Mouse (Mus musculus): ENCODE results near the gene Rwdd2a. TPM values are rescaled to one million over a fixed set of nuclear protein-coding genes. Genes with fewer than 3 reads are reported as not detected.
"Not testable (repeated sequence)": the region's sequence is repeated elsewhere in the genome, so short reads cannot be mapped to it uniquely, and the experiment has no call there.

The Rwdd2a gene
- polyA plus RNA-seq, 1 experiment = 2.2 TPM

GRCm38 (mm10) chr9:86583740-86584139 is 11.9 kb downstream of the Rwdd2a start:
- Histone ChIP-seq H3K4me1 (ENCODE audit: control insufficient read depth, insufficient read depth, low read length) (no peaks in the 10 kb centered on the region), H3K4me3 (ENCODE audit: insufficient read depth, low read length) (no peak overlapping the region), H3K27ac (ENCODE audit: insufficient read depth, low read length) (no peak overlapping the region)
- TF ChIP-seq CTCF (IDR thresholded peaks at IDR 0.05; ENCODE audit: borderline replicate concordance, insufficient read depth, low read length) = peak; percentile 81
- no peak for TF ChIP-seq POLR2A (IDR thresholded peaks at IDR 0.05; ENCODE audit: low read depth, low read length)

GRCm38 (mm10) chr9:86587019-86587795 is 15.4 kb downstream of the Rwdd2a start:
- Histone ChIP-seq H3K4me1 (ENCODE audit: control insufficient read depth, insufficient read depth, low read length) (no peaks in the 10 kb centered on the region), H3K27ac (ENCODE audit: insufficient read depth, low read length) (no peak overlapping the region), H3K4me3 (ENCODE audit: insufficient read depth, low read length) (no peak overlapping the region)
- TF ChIP-seq POLR2A (IDR thresholded peaks at IDR 0.05; ENCODE audit: low read depth, low read length) (no peak), CTCF (IDR thresholded peaks at IDR 0.05; ENCODE audit: borderline replicate concordance, insufficient read depth, low read length) (no peak)

GRCm38 (mm10) chr9:86592676-86593668 is 21.2 kb downstream of the Rwdd2a start:
- H3K4me3 ChIP-seq (ENCODE audit: insufficient read depth, low read length) = no peak overlapping the region
- no peaks in the 10 kb centered on the region for H3K4me1 ChIP-seq (ENCODE audit: control insufficient read depth, insufficient read depth, low read length)
- no peak overlapping the region for H3K27ac ChIP-seq (ENCODE audit: insufficient read depth, low read length)
- TF ChIP-seq CTCF (IDR thresholded peaks at IDR 0.05; ENCODE audit: borderline replicate concordance, insufficient read depth, low read length) (no peak), POLR2A (IDR thresholded peaks at IDR 0.05; ENCODE audit: low read depth, low read length) (no peak)

- H3K27ac ChIP-seq (ENCODE audit: insufficient read depth, low read length); H3K4me1 ChIP-seq (ENCODE audit: control insufficient read depth, insufficient read depth, low read length): not testable (repeated sequence)
These were observed 22.6 kb downstream of the Rwdd2a start for GRCm38 (mm10) chr9:86594357-86594767.

GRCm38 (mm10) chr9:86596983-86597382 is 25.2 kb downstream of the Rwdd2a start:
- not testable (repeated sequence) for H3K4me1 ChIP-seq (ENCODE audit: control insufficient read depth, insufficient read depth, low read length); H3K4me3 ChIP-seq (ENCODE audit: insufficient read depth, low read length); H3K27ac ChIP-seq (ENCODE audit: insufficient read depth, low read length)

More at GRCm38 (mm10) chr9:86594357-86594767, 22.6 kb downstream of the Rwdd2a start:
- not testable (repeated sequence) for H3K4me3 ChIP-seq (ENCODE audit: insufficient read depth, low read length)

- Histone ChIP-seq H3K27ac (ENCODE audit: insufficient read depth, low read length) (no peak overlapping the region), H3K4me3 (ENCODE audit: insufficient read depth, low read length) (no peak overlapping the region), H3K4me1 (ENCODE audit: control insufficient read depth, insufficient read depth, low read length) (no peaks in the 10 kb centered on the region)
- TF ChIP-seq POLR2A (IDR thresholded peaks at IDR 0.05; ENCODE audit: low read depth, low read length) = no peak
- TF ChIP-seq CTCF (IDR thresholded peaks at IDR 0.05; ENCODE audit: borderline replicate concordance, insufficient read depth, low read length) = no peak
These were observed 28.0 kb downstream of the Rwdd2a start for GRCm38 (mm10) chr9:86599723-86600303.

GRCm38 (mm10) chr9:86605776-86606175 is 34.0 kb downstream of the Rwdd2a start:
- TF ChIP-seq POLR2A (IDR thresholded peaks at IDR 0.05; ENCODE audit: low read depth, low read length) (no peak), CTCF (IDR thresholded peaks at IDR 0.05; ENCODE audit: borderline replicate concordance, insufficient read depth, low read length) (no peak)
- no peak overlapping the region for H3K4me3 ChIP-seq (ENCODE audit: insufficient read depth, low read length)
- H3K27ac ChIP-seq (ENCODE audit: insufficient read depth, low read length) = peak overlapping the region; percentile 67
- no peaks in the 10 kb centered on the region for H3K4me1 ChIP-seq (ENCODE audit: control insufficient read depth, insufficient read depth, low read length)

GRCm38 (mm10) chr9:86612091-86612490 is 40.3 kb downstream of the Rwdd2a start:
- no peaks in the 10 kb centered on the region for H3K4me1 ChIP-seq (ENCODE audit: control insufficient read depth, insufficient read depth, low read length)
- TF ChIP-seq POLR2A (IDR thresholded peaks at IDR 0.05; ENCODE audit: low read depth, low read length) = no peak
- TF ChIP-seq CTCF (IDR thresholded peaks at IDR 0.05; ENCODE audit: borderline replicate concordance, insufficient read depth, low read length) = no peak
- no peak overlapping the region for H3K4me3 ChIP-seq (ENCODE audit: insufficient read depth, low read length)
- H3K27ac ChIP-seq (ENCODE audit: insufficient read depth, low read length) = no peak overlapping the region

GRCm38 (mm10) chr9:86615765-86616164 is 44.0 kb downstream of the Rwdd2a start:
- Histone ChIP-seq H3K4me1 (ENCODE audit: control insufficient read depth, insufficient read depth, low read length) (peaks cover 9% of the 10 kb centered on the region), H3K4me3 (ENCODE audit: insufficient read depth, low read length) (no peak overlapping the region), H3K27ac (ENCODE audit: insufficient read depth, low read length) (no peak overlapping the region)
- TF ChIP-seq POLR2A (IDR thresholded peaks at IDR 0.05; ENCODE audit: low read depth, low read length) (no peak), CTCF (IDR thresholded peaks at IDR 0.05; ENCODE audit: borderline replicate concordance, insufficient read depth, low read length) (no peak)

Measured in embryonic fibroblast, embryonic 13.5 days (primary cell).